Mouse (Mus musculus) T-helper 2 cell (primary cell): ENCODE measurements around the gene Slc25a4.

Experiments used
- in situ Hi-C: fragments of 300-600 bp; cut with MboI, MseI; formaldehyde crosslinking; loops from one replicate; pipeline ENCODE4 v1.15.1; 2025; ENCODE audit warnings: high pct_unique_total_duplicates

The Slc25a4 gene

GRCm38 (mm10) chr8:46206107-46206506, 5.0 kb downstream of the Slc25a4 start:
- in situ Hi-C loops: no loop called here

- in situ Hi-C loops: no loop called here
Observed at GRCm38 (mm10) chr8:46204974-46205640, 6.0 kb downstream of the Slc25a4 start.

DNA sequence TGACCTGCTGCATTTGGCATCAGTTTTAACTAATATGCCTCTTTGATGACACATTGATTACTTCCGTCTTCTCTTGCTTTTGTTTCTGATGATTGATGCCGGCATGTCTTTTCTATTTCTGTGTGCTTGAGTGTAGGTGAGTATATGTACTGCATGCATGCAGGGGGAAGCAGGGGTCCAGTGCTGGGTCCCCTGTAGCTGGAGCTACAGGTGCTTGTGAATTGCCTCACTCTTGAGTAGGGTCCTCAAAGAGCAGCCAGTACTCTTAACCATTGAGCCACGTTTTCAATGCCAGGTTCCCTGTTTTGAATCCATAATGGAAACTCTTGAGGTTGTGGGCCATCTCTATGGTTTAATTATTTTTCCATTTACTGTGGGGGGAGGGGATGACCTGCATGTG, 6.8 kb downstream of the Slc25a4 start:
- in situ Hi-C loops: no loop called here

- in situ Hi-C loops: no loop called here
Observed at GRCm38 (mm10) chr8:46202350-46202749, 8.7 kb downstream of the Slc25a4 start.

- in situ Hi-C loops: no loop called here
Observed at GRCm38 (mm10) chr8:46197673-46198072, 13.4 kb downstream of the Slc25a4 start.

DNA sequence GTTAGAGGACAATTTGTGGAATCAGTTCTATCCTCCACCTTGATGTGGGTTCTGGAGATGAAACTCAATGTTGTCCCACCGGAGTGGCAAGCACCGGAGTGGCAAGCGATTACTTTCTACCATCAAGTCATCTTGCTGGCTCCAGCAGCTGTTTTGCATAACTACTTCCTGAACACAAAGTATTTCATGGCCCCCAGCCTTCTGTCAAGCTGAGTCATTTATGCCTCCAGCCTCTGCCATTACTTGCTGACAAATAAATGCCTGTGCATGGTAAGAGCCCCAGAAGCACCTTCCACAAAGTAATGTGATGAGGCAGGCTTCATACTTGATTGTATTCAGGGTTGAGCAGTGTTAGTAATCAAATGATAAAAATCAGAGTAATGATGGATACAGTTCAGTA, 14.2 kb downstream of the Slc25a4 start:
- in situ Hi-C loops: no loop called here

GRCm38 (mm10) chr8:46193100-46193499, 18.0 kb downstream of the Slc25a4 start:
- in situ Hi-C loops: no loop called here

- in situ Hi-C loops: no loop called here
Observed at GRCm38 (mm10) chr8:46185361-46185760, 25.7 kb downstream of the Slc25a4 start.

- in situ Hi-C loops: no loop called here
Observed at GRCm38 (mm10) chr8:46180136-46180535, 30.9 kb downstream of the Slc25a4 start.

DNA sequence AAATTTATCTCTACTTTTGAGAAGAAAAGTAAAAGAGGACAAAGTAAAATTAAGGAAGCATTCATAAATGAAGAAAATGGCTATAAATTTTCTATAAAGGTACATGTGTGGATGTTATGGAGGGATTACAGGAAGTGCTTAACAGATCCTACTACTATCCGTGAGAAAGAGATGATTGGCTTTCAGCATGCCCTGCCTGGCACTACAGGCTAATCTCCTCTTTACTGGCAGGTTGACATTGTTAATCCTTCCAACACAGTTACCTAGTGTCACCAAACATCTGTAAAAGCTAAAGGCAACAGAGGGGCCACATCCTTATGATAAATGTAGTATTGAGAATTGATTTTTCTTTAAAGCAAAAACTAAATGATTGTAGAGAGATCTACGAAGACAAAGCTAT, 37.4 kb downstream of the Slc25a4 start:
- in situ Hi-C loops: no loop called here

DNA sequence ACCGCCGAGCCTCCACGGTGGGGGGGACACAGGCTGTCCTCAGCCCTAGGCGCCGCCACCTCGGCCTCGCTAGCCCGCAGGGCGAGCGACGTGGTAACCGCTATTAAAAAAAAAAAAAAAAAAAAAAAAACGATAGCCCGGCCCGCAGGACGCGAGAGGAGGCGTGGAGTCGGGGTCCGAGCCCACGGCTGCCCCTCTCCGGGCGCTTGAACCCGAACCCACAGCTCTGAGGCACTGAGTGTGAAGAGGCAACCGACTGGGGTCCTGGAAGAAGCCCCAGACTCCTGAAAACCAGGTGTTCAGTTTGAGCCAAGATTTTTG, 47.3 kb downstream of the Slc25a4 start:
- in situ Hi-C loops: no loop called here

DNA sequence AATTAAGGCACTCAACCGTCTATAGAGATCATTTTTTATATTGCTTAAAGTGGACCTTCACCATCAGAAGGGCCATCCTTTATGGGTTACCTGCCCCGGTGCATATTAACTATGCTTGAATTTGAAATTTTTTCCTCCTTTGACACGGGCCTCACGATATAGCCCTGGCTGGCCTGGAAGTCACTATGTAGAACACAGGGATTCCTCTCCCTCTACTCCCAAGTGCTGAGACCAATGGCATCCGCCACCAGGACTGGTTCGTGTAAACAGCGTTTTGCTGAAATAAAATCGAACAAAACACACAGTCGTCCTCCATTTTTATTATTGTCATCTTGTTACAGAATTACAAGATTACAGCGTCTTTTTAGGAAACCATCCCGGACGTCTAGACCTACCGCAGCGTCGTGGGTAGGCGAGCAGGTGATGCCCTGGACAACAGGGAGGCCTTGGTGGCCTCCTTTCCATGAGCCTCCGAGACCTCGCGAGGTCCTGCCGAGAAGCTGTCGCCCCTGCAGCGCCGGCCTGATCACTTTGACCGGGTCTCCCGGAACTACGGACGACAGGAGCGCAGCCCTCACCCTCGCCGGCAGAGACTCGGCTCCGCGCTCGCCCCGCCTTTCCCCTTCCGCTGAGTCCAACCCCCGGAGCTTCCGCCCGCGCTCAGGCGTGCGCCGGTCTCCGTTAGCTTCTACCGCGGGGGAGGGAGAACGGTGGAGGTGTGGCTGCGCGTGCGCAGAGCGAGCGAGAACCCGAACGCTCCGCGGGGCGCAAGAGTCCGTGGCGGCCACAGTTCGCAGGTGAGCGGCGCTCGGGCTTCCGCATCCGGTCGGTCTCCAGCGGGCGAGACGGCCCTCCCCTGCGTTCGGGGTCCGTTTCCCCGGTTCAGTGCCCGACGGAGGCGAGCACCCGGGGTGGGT, 47.9 kb downstream of the Slc25a4 start:
- in situ Hi-C loops: no loop called here
